Mouse (Mus musculus): ENCODE results near the gene Svs2. TPM values are rescaled to one million over a fixed set of nuclear protein-coding genes. Genes with fewer than 3 reads are reported as not detected.
"Not testable (repeated sequence)": the region's sequence is repeated elsewhere in the genome, so short reads cannot be mapped to it uniquely, and the experiment has no call there.

Svs2 gene
- not detected in 2 replicates for polyA plus RNA-seq (2015; fragmentation: Nextera tagmentation; extraction: Ambion mirVana)

GRCm38 (mm10) chr2:164238366-164238765 is at the start of gene Svs2:
TSS of gene Svs2 (minus strand) at chr2:164238466.
- 63% methylated on average over 3 of the region's 3 CpGs for WGBS (ENCODE audit: insufficient replicate concordance)
- Histone ChIP-seq H3K36me3 (ENCODE audit: control insufficient read depth, insufficient read depth) (no peaks in the 10 kb centered on the region), H3K9ac (ENCODE audit: low read depth, low read length) (no peak within 1 kb of the TSS), H3K4me1 (ENCODE audit: control insufficient read depth, low read depth, low read length) (no peaks in the 10 kb centered on the region), H3K27ac (ENCODE audit: low read length) (no peak within 1 kb of the TSS), H3K4me2 (ENCODE audit: low read depth, low read length) (no peak within 1 kb of the TSS), H3K4me3 (ENCODE audit: low read depth, low read length) (no peak within 1 kb of the TSS), H3K9me3 (replicated peaks; ENCODE audit: control insufficient read depth, low read length) (no peaks in the 10 kb centered on the region), H3K27me3 (ENCODE audit: control insufficient read depth, insufficient read depth, low read depth, low read length) (no peaks in the 10 kb centered on the region)
- no peak for ATAC-seq (ENCODE audit: low read depth)

- H3K4me2 ChIP-seq (ENCODE audit: low read depth, low read length), result no peak within 1 kb of the TSS
- no peak within 1 kb of the TSS for H3K27ac ChIP-seq (ENCODE audit: low read length)
- H3K4me1 ChIP-seq (ENCODE audit: control insufficient read depth, low read depth, low read length), result no peaks in the 10 kb centered on the region
- H3K9me3 ChIP-seq (replicated peaks; ENCODE audit: control insufficient read depth, low read length), result no peaks in the 10 kb centered on the region
- no peak for ATAC-seq (ENCODE audit: low read depth)
- no peak within 1 kb of the TSS for H3K9ac ChIP-seq (ENCODE audit: low read depth, low read length)
- no peaks in the 10 kb centered on the region for H3K27me3 ChIP-seq (ENCODE audit: control insufficient read depth, insufficient read depth, low read depth, low read length)
- H3K36me3 ChIP-seq (ENCODE audit: control insufficient read depth, insufficient read depth), result no peaks in the 10 kb centered on the region
- no peak within 1 kb of the TSS for H3K4me3 ChIP-seq (ENCODE audit: low read depth, low read length)
- WGBS (ENCODE audit: insufficient replicate concordance), result 65% methylated on average over 4 of the region's 4 CpGs
These were observed 40.1 kb upstream of the Svs2 start, which contains the start of gene Svs4 for GRCm38 (mm10) chr2:164278359-164278758. TSS of gene Svs4 (minus strand) at chr2:164278459.

GRCm38 (mm10) chr2:164256540-164256939 is 18.3 kb upstream of the Svs2 start, which contains the start of gene Svs3b:
TSS of gene Svs3b (minus strand) at chr2:164256640.
- not testable (repeated sequence) for H3K4me3 ChIP-seq (ENCODE audit: low read depth, low read length); H3K27me3 ChIP-seq (ENCODE audit: control insufficient read depth, insufficient read depth, low read depth, low read length); H3K9ac ChIP-seq (ENCODE audit: low read depth, low read length); H3K4me1 ChIP-seq (ENCODE audit: control insufficient read depth, low read depth, low read length); H3K4me2 ChIP-seq (ENCODE audit: low read depth, low read length); H3K36me3 ChIP-seq (ENCODE audit: control insufficient read depth, insufficient read depth); ATAC-seq (ENCODE audit: low read depth); H3K9me3 ChIP-seq (replicated peaks; ENCODE audit: control insufficient read depth, low read length); H3K27ac ChIP-seq (ENCODE audit: low read length)
- 52% methylated on average over 1 of the region's 1 CpGs for WGBS (ENCODE audit: insufficient replicate concordance)

GRCm38 (mm10) chr2:164232671-164233070 is 5.6 kb downstream of the Svs2 start:
- H3K9ac ChIP-seq (ENCODE audit: low read depth, low read length), result no peak overlapping the region
- H3K4me1 ChIP-seq (ENCODE audit: control insufficient read depth, low read depth, low read length), result no peaks in the 10 kb centered on the region
- WGBS (ENCODE audit: insufficient replicate concordance), result 76% methylated on average over 8 of the region's 8 CpGs
- no peaks in the 10 kb centered on the region for H3K36me3 ChIP-seq (ENCODE audit: control insufficient read depth, insufficient read depth)
- no peak overlapping the region for H3K4me2 ChIP-seq (ENCODE audit: low read depth, low read length)
- no peak overlapping the region for H3K4me3 ChIP-seq (ENCODE audit: low read depth, low read length)
- no peaks in the 10 kb centered on the region for H3K27me3 ChIP-seq (ENCODE audit: control insufficient read depth, insufficient read depth, low read depth, low read length)
- no peak overlapping the region for H3K27ac ChIP-seq (ENCODE audit: low read length)
- no peaks in the 10 kb centered on the region for H3K9me3 ChIP-seq (replicated peaks; ENCODE audit: control insufficient read depth, low read length)
- no peak for ATAC-seq (ENCODE audit: low read depth)

GRCm38 (mm10) chr2:164228361-164229070 is 9.8 kb downstream of the Svs2 start:
- 67% methylated on average over 8 of the region's 8 CpGs for WGBS (ENCODE audit: insufficient replicate concordance)

GRCm38 (mm10) chr2:164221522-164221921 is 16.7 kb downstream of the Svs2 start, which contains the start of gene Wfdc15b:
TSS of gene Wfdc15b (minus strand) at chr2:164221660.
- no peak for ATAC-seq (ENCODE audit: low read depth)
- Histone ChIP-seq H3K27ac (ENCODE audit: low read length) (no peak within 1 kb of the TSS), H3K4me3 (ENCODE audit: low read depth, low read length) (no peak within 1 kb of the TSS), H3K27me3 (ENCODE audit: control insufficient read depth, insufficient read depth, low read depth, low read length) (no peaks in the 10 kb centered on the region), H3K36me3 (ENCODE audit: control insufficient read depth, insufficient read depth) (no peaks in the 10 kb centered on the region), H3K9ac (ENCODE audit: low read depth, low read length) (no peak within 1 kb of the TSS), H3K9me3 (replicated peaks; ENCODE audit: control insufficient read depth, low read length) (no peaks in the 10 kb centered on the region), H3K4me2 (ENCODE audit: low read depth, low read length) (no peak within 1 kb of the TSS), H3K4me1 (ENCODE audit: control insufficient read depth, low read depth, low read length) (no peaks in the 10 kb centered on the region)
- WGBS (ENCODE audit: insufficient replicate concordance), result 63% methylated on average over 11 of the region's 11 CpGs

More at GRCm38 (mm10) chr2:164228361-164229070, 9.8 kb downstream of the Svs2 start:
- no peak overlapping the region for H3K4me3 ChIP-seq (ENCODE audit: low read depth, low read length)
- H3K27me3 ChIP-seq (ENCODE audit: control insufficient read depth, insufficient read depth, low read depth, low read length), result no peaks in the 10 kb centered on the region
- H3K4me2 ChIP-seq (ENCODE audit: low read depth, low read length), result no peak overlapping the region
- H3K4me1 ChIP-seq (ENCODE audit: control insufficient read depth, low read depth, low read length), result no peaks in the 10 kb centered on the region
- H3K36me3 ChIP-seq (ENCODE audit: control insufficient read depth, insufficient read depth), result no peaks in the 10 kb centered on the region
- no peak overlapping the region for H3K27ac ChIP-seq (ENCODE audit: low read length)
- H3K9me3 ChIP-seq (replicated peaks; ENCODE audit: control insufficient read depth, low read length), result no peaks in the 10 kb centered on the region
- H3K9ac ChIP-seq (ENCODE audit: low read depth, low read length), result no peak overlapping the region
- ATAC-seq (ENCODE audit: low read depth), result no peak

- no peak overlapping the region for H3K27ac ChIP-seq (ENCODE audit: low read length)
- 64% methylated on average over 9 of the region's 9 CpGs for WGBS (ENCODE audit: insufficient replicate concordance)
- no peak for ATAC-seq (ENCODE audit: low read depth)
These were observed 19.0 kb downstream of the Svs2 start for GRCm38 (mm10) chr2:164219295-164219694.

GRCm38 (mm10) chr2:164212711-164213110 is 25.6 kb downstream of the Svs2 start:
- Histone ChIP-seq H3K36me3 (ENCODE audit: control insufficient read depth, insufficient read depth) (no peaks in the 10 kb centered on the region), H3K9me3 (replicated peaks; ENCODE audit: control insufficient read depth, low read length) (no peaks in the 10 kb centered on the region), H3K4me1 (ENCODE audit: control insufficient read depth, low read depth, low read length) (no peaks in the 10 kb centered on the region), H3K4me2 (ENCODE audit: low read depth, low read length) (no peak overlapping the region), H3K27me3 (ENCODE audit: control insufficient read depth, insufficient read depth, low read depth, low read length) (no peaks in the 10 kb centered on the region), H3K9ac (ENCODE audit: low read depth, low read length) (no peak overlapping the region), H3K27ac (ENCODE audit: low read length) (no peak overlapping the region), H3K4me3 (ENCODE audit: low read depth, low read length) (no peak overlapping the region)
- ATAC-seq (ENCODE audit: low read depth), result no peak
- 70% methylated on average over 5 of the region's 5 CpGs for WGBS (ENCODE audit: insufficient replicate concordance)

More at GRCm38 (mm10) chr2:164219295-164219694, 19.0 kb downstream of the Svs2 start:
- H3K9me3 ChIP-seq (replicated peaks; ENCODE audit: control insufficient read depth, low read length), result no peaks in the 10 kb centered on the region
- no peak overlapping the region for H3K4me2 ChIP-seq (ENCODE audit: low read depth, low read length)
- H3K4me1 ChIP-seq (ENCODE audit: control insufficient read depth, low read depth, low read length), result no peaks in the 10 kb centered on the region
- H3K9ac ChIP-seq (ENCODE audit: low read depth, low read length), result no peak overlapping the region
- no peaks in the 10 kb centered on the region for H3K36me3 ChIP-seq (ENCODE audit: control insufficient read depth, insufficient read depth)
- H3K4me3 ChIP-seq (ENCODE audit: low read depth, low read length), result no peak overlapping the region
- H3K27me3 ChIP-seq (ENCODE audit: control insufficient read depth, insufficient read depth, low read depth, low read length), result no peaks in the 10 kb centered on the region

- no peak overlapping the region for H3K4me3 ChIP-seq (ENCODE audit: low read depth, low read length)
- H3K27ac ChIP-seq (ENCODE audit: low read length), result no peak overlapping the region
- H3K4me1 ChIP-seq (ENCODE audit: control insufficient read depth, low read depth, low read length), result no peaks in the 10 kb centered on the region
- H3K27me3 ChIP-seq (ENCODE audit: control insufficient read depth, insufficient read depth, low read depth, low read length), result no peaks in the 10 kb centered on the region
- no peaks in the 10 kb centered on the region for H3K9me3 ChIP-seq (replicated peaks; ENCODE audit: control insufficient read depth, low read length)
- H3K9ac ChIP-seq (ENCODE audit: low read depth, low read length), result no peak overlapping the region
- no peaks in the 10 kb centered on the region for H3K36me3 ChIP-seq (ENCODE audit: control insufficient read depth, insufficient read depth)
- no peak for ATAC-seq (ENCODE audit: low read depth)
- WGBS (ENCODE audit: insufficient replicate concordance), result 63% methylated on average over 4 of the region's 4 CpGs
- H3K4me2 ChIP-seq (ENCODE audit: low read depth, low read length), result no peak overlapping the region
These were observed 27.4 kb downstream of the Svs2 start for GRCm38 (mm10) chr2:164210892-164211291.
